Mouse (Mus musculus) CH12.LX (cell line): ENCODE data around the gene Vamp2. TPM values are rescaled to one million over a fixed set of nuclear protein-coding genes. Genes with fewer than 3 reads are reported as not detected.

Source experiments
- DNase-seq: peaks from one replicate; pipeline ENCODE4 v3.0.0-alpha.2; 2013; ENCODE audit errors: extremely low read depth
- H3K27ac ChIP-seq: 2 replicates; pipeline ENCODE4 v1.5.1; 2012; ENCODE audit warnings: low read depth, mild to moderate bottlenecking, control low read depth, moderate library complexity; ENCODE audit not compliant: insufficient read depth
- H3K27me3 ChIP-seq: replicated peaks from 2 replicates; pipeline ENCODE3; 2012; ENCODE audit warnings: inconsistent platforms
- H3K36me3 ChIP-seq, 2 experiments: replicated peaks in 1 of 2; 2 replicates each; pipeline versions ENCODE3 to v1.6.1; 2012; ENCODE audit warnings: inconsistent platforms in 1 of 2, low read length in 1 of 2, mild to moderate bottlenecking in 1 of 2, mixed read lengths in 1 of 2, moderate library complexity in 1 of 2; ENCODE audit not compliant: control insufficient read depth in 1 of 2, insufficient read depth in 1 of 2
- H3K4me1 ChIP-seq, 2 experiments: 2 replicates each; pipeline ENCODE4 v1.6.1; 2012; ENCODE audit warnings: inconsistent platforms in 1 of 2, moderate library complexity in 1 of 2; ENCODE audit not compliant: insufficient read depth in 2 of 2, control insufficient read depth in 1 of 2
- H3K4me2 ChIP-seq: 2 replicates; pipeline ENCODE4 v1.6.1; 2012; ENCODE audit warnings: low read depth, mild to moderate bottlenecking, control low read depth; ENCODE audit not compliant: poor library complexity, insufficient read depth, severe bottlenecking
- H3K4me3 ChIP-seq, 3 experiments: fragments of 150-350 bp in 1 of 3; sonication (generic) in 1 of 3; replicated peaks in 1 of 3; 2 replicates each; pipeline versions ENCODE3 to v1.5.1; 2011 to 2012; ENCODE audit warnings: low read depth in 2 of 3, low read length in 2 of 3, mild to moderate bottlenecking in 2 of 3, moderate library complexity in 2 of 3, control low read depth in 1 of 3, improper control_type of control experiment in 1 of 3, inconsistent platforms in 1 of 3, mixed read lengths in 1 of 3; ENCODE audit not compliant: poor library complexity in 1 of 3
- H3K79me2 ChIP-seq: replicated peaks from 2 replicates; pipeline ENCODE4 v1.6.1; 2012; ENCODE audit warnings: mild to moderate bottlenecking, moderate library complexity; ENCODE audit not compliant: control insufficient read depth, poor library complexity, insufficient read depth, severe bottlenecking; ENCODE audit errors: extremely low read depth
- H3K9ac ChIP-seq: 2 replicates; pipeline ENCODE4 v1.6.1; 2012; ENCODE audit warnings: low read depth, mild to moderate bottlenecking, control low read depth, moderate library complexity; ENCODE audit not compliant: insufficient read depth
- H3K9me3 ChIP-seq: replicated peaks from 2 replicates; pipeline ENCODE3; 2012; ENCODE audit warnings: low read length, inconsistent platforms, mixed read lengths
- BHLHE40 ChIP-seq: IDR thresholded peaks from 2 replicates; pipeline ENCODE4 v1.6.1; 2011; ENCODE audit warnings: mild to moderate bottlenecking, low read depth, low read length, improper control_type of control experiment
- CHD2 ChIP-seq: IDR thresholded peaks from 2 replicates; pipeline ENCODE4 v1.6.1; 2011; ENCODE audit warnings: low read length, improper control_type of control experiment
- E2F4 ChIP-seq: IDR thresholded peaks from 2 replicates; pipeline ENCODE4 v1.6.1; 2011; ENCODE audit warnings: low read depth, low read length, improper control_type of control experiment; ENCODE audit not compliant: insufficient replicate concordance
- ELF1 ChIP-seq: IDR thresholded peaks from 2 replicates; pipeline ENCODE4 v1.6.1; 2014; ENCODE audit warnings: low read depth, mild to moderate bottlenecking, inconsistent platforms, low read length, improper control_type of control experiment
- GABPA ChIP-seq: IDR thresholded peaks from 2 replicates; pipeline ENCODE4 v1.6.1; 2012; ENCODE audit warnings: low read depth, low read length, improper control_type of control experiment, inconsistent platforms; ENCODE audit not compliant: insufficient replicate concordance
- IRF4 ChIP-seq: IDR thresholded peaks from 2 replicates; pipeline ENCODE4 v1.6.1; 2014; ENCODE audit warnings: low read depth, mild to moderate bottlenecking, inconsistent platforms, low read length, improper control_type of control experiment
- JUN ChIP-seq: IDR thresholded peaks from 2 replicates; pipeline ENCODE4 v1.6.1; 2011; ENCODE audit warnings: low read depth, mild to moderate bottlenecking, low read length, improper control_type of control experiment, moderate library complexity; ENCODE audit not compliant: insufficient read depth
- JUND ChIP-seq: conservative IDR thresholded peaks from 2 replicates; pipeline ENCODE4 v1.6.1; 2011; ENCODE audit warnings: low read depth, low read length, improper control_type of control experiment
- MAX ChIP-seq: IDR thresholded peaks from 2 replicates; pipeline ENCODE4 v1.6.1; 2011; ENCODE audit warnings: low read length, improper control_type of control experiment
- MEF2A ChIP-seq: IDR thresholded peaks from 2 replicates; pipeline ENCODE4 v1.6.1; 2014; ENCODE audit warnings: low read depth, mild to moderate bottlenecking, inconsistent platforms, low read length, improper control_type of control experiment, borderline replicate concordance
- NELFE ChIP-seq: IDR thresholded peaks from 2 replicates; pipeline ENCODE4 v1.6.1; 2011; ENCODE audit warnings: low read depth, low read length, improper control_type of control experiment
- NRF1 ChIP-seq: IDR thresholded peaks from 2 replicates; pipeline ENCODE4 v1.6.1; 2014; ENCODE audit warnings: low read depth, mild to moderate bottlenecking, inconsistent platforms, low read length, improper control_type of control experiment, moderate library complexity
- RAD21 ChIP-seq: IDR thresholded peaks from 2 replicates; pipeline ENCODE4 v1.6.1; 2011; ENCODE audit warnings: low read depth, mild to moderate bottlenecking, low read length, improper control_type of control experiment, moderate library complexity
- SMC3 ChIP-seq: IDR thresholded peaks from 2 replicates; pipeline ENCODE4 v1.6.1; 2011; ENCODE audit warnings: low read depth, low read length, improper control_type of control experiment
- TBP ChIP-seq: conservative IDR thresholded peaks from 2 replicates; pipeline ENCODE4 v1.6.1; 2011; ENCODE audit warnings: low read depth, low read length, improper control_type of control experiment
- TCF12 ChIP-seq: IDR thresholded peaks from 2 replicates; pipeline ENCODE4 v1.6.1; 2014; ENCODE audit warnings: low read depth, mild to moderate bottlenecking, inconsistent platforms, low read length, improper control_type of control experiment
- UBTF ChIP-seq: IDR thresholded peaks from 2 replicates; pipeline ENCODE4 v1.6.1; 2012; ENCODE audit warnings: low read depth, mild to moderate bottlenecking, inconsistent platforms, low read length, improper control_type of control experiment, moderate library complexity
- ZNF384 ChIP-seq: IDR thresholded peaks from 2 replicates; pipeline ENCODE4 v1.6.1; 2012; ENCODE audit warnings: low read depth, low read length, improper control_type of control experiment, inconsistent platforms
- dilution Hi-C: fragments of 300-500 bp; cut with MboI; formaldehyde crosslinking; loops from 2 replicates; pipeline ENCODE4 v1.14.3; 2020; ENCODE audit warnings: low sequenced_read_pairs; ENCODE audit not compliant: extremely low pct_unique_long_range_greater_than_20kb, extremely low pct_ligation_motif_present
- in situ Hi-C: fragments of 300-500 bp; cut with MboI; formaldehyde crosslinking; loops from 3 replicates; pipeline ENCODE4 v1.14.3; 2019; ENCODE audit warnings: low sequenced_read_pairs, low pct_ligation_motif_present, low pct_unique_long_range_greater_than_20kb, mixed read lengths
- polyA plus RNA-seq: library from polyadenylated mRNA; unstranded; fragments of >175 nt; gene quantifications from 2 replicates; pipeline ENCODE4 v1.2.1, GENCODE M21; 2012; ENCODE audit warnings: low read depth; ENCODE audit not compliant: insufficient read length
- total RNA-seq, 2 experiments: library from RNA; depleted of rRNA; stranded (reverse); fragments of 300-350 nt in 1 of 2; fragments of >200 nt in 1 of 2; gene quantifications; 2 replicates each; pipeline ENCODE4 v1.2.3; 2012 to 2014

Vamp2 gene
- total and polyA plus RNA-seq, 3 experiments = 1.3 to 26.0 (median 8.2) TPM

DNA sequence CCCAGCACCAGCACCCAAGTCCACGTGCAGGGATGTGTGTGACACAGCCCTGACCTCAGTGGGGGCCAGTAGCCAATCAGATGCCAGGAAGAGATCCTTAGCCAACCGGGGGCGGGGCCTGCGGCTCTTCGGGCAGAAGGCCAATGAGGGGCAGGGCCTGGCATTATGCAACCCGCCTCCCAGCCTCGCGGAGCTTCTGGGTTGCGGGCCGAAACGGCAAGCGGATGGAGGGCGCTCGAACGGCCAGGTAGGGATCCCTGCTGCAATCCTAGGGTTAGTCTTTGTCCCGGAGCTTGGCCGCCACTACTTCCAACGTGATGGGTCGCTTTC, 10.4 kb downstream of the Vamp2 start (continued):
- TF ChIP-seq JUND (no peak), CHD2 (no peak; the same call in 1 of the 2 replicates), ELF1 (peak; percentile 49; the same call in 1 of the 2 replicates), ZNF384 (no peak), TBP (0 out of 2 replicates have a peak, but pooled peaks have one; percentile 37), IRF4 (peak; percentile 41; the same call in 1 of the 2 replicates), JUN (0 out of 2 replicates have a peak, but pooled peaks have one; percentile 21), GABPA (no peak; the same call in 1 of the 2 replicates), TCF12 (peak; percentile 40; the same call in 1 of the 2 replicates), SMC3 (no peak), E2F4 (no peak), BHLHE40 (peak; percentile 98), NRF1 (no peak), RAD21 (no peak), UBTF (no peak), NELFE (peak; percentile 70; the same call in 1 of the 2 replicates), MEF2A (peak; percentile 61; the same call in 1 of the 2 replicates), MAX (peak; percentile 99; the same call in 1 of the 2 replicates)

GRCm38 (mm10) chr11:69099177-69099914, 11.1 kb downstream of the Vamp2 start:
- DNase-seq = peak; percentile 51
- Histone ChIP-seq H3K27ac (peak overlapping the region; percentile 75), H3K9ac (peak overlapping the region; percentile 76)

More at GRCm38 (mm10) chr11:69099177-69099914, 11.1 kb downstream of the Vamp2 start:
- Histone ChIP-seq H3K9me3 (no peaks in the 10 kb centered on the region), H3K79me2 (peaks cover 22% of the 10 kb centered on the region), H3K4me2 (peak overlapping the region; percentile 93), H3K4me3 (peak overlapping the region; percentile 67 to 94 (median 75)), H3K4me1 (peaks cover 20 to 58% of the 10 kb centered on the region in 2 experiments), H3K36me3 (peaks cover 36 to 39% of the 10 kb centered on the region in 2 experiments), H3K27me3 (peaks cover 6% of the 10 kb centered on the region)
- dilution Hi-C loops = no loop called here
- TF ChIP-seq BHLHE40 (peak; percentile 37; the same call in 1 of the 2 replicates), NELFE (no peak)
- in situ Hi-C loops = loop anchor here (25.0 kb wide), 1 partner anchor 913 kb away; the partner anchor contains the start of genes Acadvl, Dlg4 and Dvl2
